Mouse (Mus musculus) hindbrain, embryonic 14.5 days (tissue): ENCODE measurements around the gene Kcnj4. TPM values are rescaled to one million over a fixed set of nuclear protein-coding genes. Genes with fewer than 3 reads are reported as not detected.
A peak's percentile ranks its signal among the peaks of the same experiment; 100 is the strongest.

ENCODE experiments used
- ATAC-seq: fragments of 200-750 bp; cut with Nextera tagmentation; 2 replicates; pipeline ENCODE4 v1.8.0; 2017; ENCODE audit warnings: moderate number of reproducible peaks, mild to moderate bottlenecking, moderate TSS enrichment, moderate library complexity; ENCODE audit not compliant: low FRiP score
- DNase-seq: peaks from one replicate; pipeline ENCODE4 v3.0.0-alpha.2; 2015; ENCODE audit warnings: low spot score
- H3K27ac ChIP-seq: fragments of 300-500 bp; sonication (generic); 2 replicates; pipeline ENCODE4 v1.5.1; 2014; ENCODE audit warnings: mild to moderate bottlenecking, moderate library complexity
- H3K27me3 ChIP-seq: fragments of 300-500 bp; sonication (generic); 2 replicates; pipeline ENCODE4 v1.6.1; 2014; ENCODE audit warnings: mild to moderate bottlenecking, low read length, mixed read lengths; ENCODE audit not compliant: control insufficient read depth, insufficient read depth
- H3K36me3 ChIP-seq: fragments of 300-500 bp; sonication (generic); replicated peaks from 2 replicates; pipeline ENCODE4 v1.6.1; 2014; ENCODE audit not compliant: control insufficient read depth, insufficient read depth
- H3K4me1 ChIP-seq: fragments of 300-500 bp; sonication (generic); replicated peaks from 2 replicates; pipeline ENCODE4 v1.6.1; 2014; ENCODE audit warnings: antibody characterized with exemption, low read length, mixed read lengths; ENCODE audit not compliant: control insufficient read depth, insufficient read depth
- H3K4me2 ChIP-seq: fragments of 300-500 bp; sonication (generic); replicated peaks from 2 replicates; pipeline ENCODE4 v1.6.1; 2014; ENCODE audit warnings: mild to moderate bottlenecking, moderate library complexity
- H3K4me3 ChIP-seq: fragments of 300-500 bp; sonication (generic); replicated peaks from 2 replicates; pipeline ENCODE4 v1.5.1; 2014; ENCODE audit warnings: mild to moderate bottlenecking, low read length
- H3K9ac ChIP-seq: fragments of 300-500 bp; sonication (generic); 2 replicates; pipeline ENCODE4 v1.6.1; 2014
- H3K9me3 ChIP-seq: fragments of 300-500 bp; sonication (generic); 2 replicates; pipeline ENCODE4 v1.6.1; 2016; ENCODE audit warnings: low read length; ENCODE audit not compliant: control insufficient read depth
- WGBS: fragments of 180-500 bp; shearing (Covaris S2); extraction: QIAGEN DNeasy Blood & Tissue Kit; methylation state at CpG from one replicate; pipeline ENCODE4 v1.1.7; 2014; 5-methylcytosine and 5-hydroxymethylcytosine counted together
- polyA plus RNA-seq: library from polyadenylated mRNA; unstranded; fragments of >200 nt; fragmentation: Nextera tagmentation; extraction: Ambion mirVana; gene quantifications from 2 replicates; pipeline ENCODE4 v1.2.1, GENCODE M21; 2014

The Kcnj4 gene
- polyA plus RNA-seq, 1 experiment from 2014 or later, result not detected

DNA sequence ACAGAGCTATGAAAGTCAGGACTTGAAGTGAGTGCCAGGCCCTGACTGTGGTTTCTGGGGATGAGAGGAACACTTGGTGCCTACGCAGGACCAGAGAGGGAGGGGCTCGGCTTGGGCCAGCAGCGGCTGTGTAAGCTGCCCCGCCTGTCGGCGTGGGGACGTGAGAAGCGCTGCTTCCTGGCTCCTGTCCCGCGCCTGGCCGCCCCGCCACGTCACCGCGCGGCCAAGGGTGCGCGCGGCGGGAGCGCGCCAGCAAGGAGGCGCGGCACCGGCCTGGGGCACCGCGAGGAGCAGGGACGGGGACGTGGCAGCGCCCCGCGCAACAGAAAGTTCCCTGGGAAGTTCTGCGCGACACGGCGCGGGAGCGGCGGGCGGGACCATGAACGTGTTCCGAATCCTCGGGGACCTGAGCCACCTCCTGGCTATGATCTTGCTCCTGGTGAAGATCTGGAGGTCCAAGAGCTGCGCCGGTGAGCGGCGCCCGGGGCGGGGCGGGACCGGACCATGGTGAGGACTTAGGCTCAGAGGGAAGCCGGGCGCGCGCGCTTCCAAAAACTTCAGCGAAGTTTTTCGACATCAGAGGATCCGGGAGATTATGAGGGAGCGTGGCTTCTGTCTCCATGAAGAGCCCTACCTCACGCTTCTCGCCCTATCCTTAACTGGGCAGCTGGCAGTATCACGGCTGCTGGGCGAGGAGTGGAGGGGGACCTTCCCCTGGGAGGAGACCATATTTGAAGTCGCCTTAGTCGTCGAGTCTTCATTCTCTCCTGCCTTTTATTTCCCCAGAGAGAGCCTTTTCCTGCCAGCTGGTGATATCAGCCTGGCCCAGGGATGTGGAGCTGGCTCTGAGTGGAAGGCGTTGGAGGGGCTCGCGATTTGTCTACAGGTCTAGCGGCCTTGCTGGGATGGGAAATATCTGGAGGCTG, 11.4 kb upstream of the Kcnj4 start, which contains the start of gene Kdelr3:
Gene Kdelr3, plus strand, starts transcription at position 241 of the 926 bp plus-strand sequence.
- ATAC-seq (0 out of 2 replicates have a peak, but pooled peaks have one; percentile 36), DNase-seq (peak; percentile 45)
- Histone ChIP-seq H3K27me3 (peaks cover 69% of the 10 kb centered on the region), H3K4me2 (peak within 1 kb of the TSS; percentile 79), H3K36me3 (no peaks in the 10 kb centered on the region), H3K27ac (no peak within 1 kb of the TSS), H3K9ac (peak within 1 kb of the TSS; percentile 45), H3K4me3 (peak within 1 kb of the TSS; percentile 38), H3K4me1 (peaks cover 24% of the 10 kb centered on the region), H3K9me3 (no peaks in the 10 kb centered on the region)
- WGBS, result 1% methylated on average over 60 of the region's 71 CpGs

GRCm38 (mm10) chr15:79513940-79514339, 8.9 kb upstream of the Kcnj4 start:
- Histone ChIP-seq H3K36me3 (no peaks in the 10 kb centered on the region), H3K27ac (no peak overlapping the region), H3K4me1 (peaks cover 27% of the 10 kb centered on the region), H3K27me3 (peaks cover 90% of the 10 kb centered on the region), H3K9ac (no peak overlapping the region), H3K9me3 (no peaks in the 10 kb centered on the region), H3K4me2 (no peak overlapping the region), H3K4me3 (no peak overlapping the region)
- 8% methylated on average over 9 of the region's 9 CpGs for WGBS
- ATAC-seq (no peak), DNase-seq (no peak)

DNA sequence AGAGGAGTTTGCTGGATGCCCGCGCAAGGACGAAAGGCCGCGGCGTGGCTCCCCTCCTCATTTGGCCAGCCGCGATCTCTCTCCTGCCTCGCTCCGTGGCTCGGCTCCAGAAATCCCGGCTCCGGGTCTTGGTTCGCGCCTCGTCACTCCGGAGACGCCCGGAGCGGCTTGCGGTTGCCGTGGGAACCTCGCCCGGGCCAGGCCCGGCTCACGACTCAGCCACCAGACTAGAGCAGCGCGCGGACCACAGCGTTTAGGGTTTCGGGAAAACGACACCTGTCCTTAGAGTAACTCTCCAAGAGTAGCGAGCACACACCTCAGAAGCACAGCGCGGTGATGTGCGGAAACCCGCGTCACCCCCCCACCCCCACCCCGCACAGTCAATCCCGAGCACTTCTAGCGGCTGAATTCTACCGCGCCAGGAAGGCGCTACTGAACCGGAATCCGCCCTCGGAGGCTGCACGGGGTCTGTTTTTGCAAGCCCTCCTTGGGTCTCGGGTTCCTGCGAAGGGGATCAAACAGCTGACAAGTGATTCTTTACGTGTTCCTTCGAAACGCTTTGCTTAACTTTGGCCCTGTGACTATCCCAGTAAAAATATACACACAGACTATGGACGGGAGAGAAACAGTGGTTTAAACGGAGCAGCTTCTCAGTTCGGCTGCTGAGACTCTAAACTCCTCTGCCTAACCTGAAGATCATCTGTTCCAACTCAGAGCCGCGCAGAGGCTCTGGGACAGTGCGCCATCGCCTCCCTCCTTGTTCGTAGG, 6.7 kb upstream of the Kcnj4 start:
- Histone ChIP-seq H3K9me3 (no peaks in the 10 kb centered on the region), H3K27ac (no peak overlapping the region), H3K27me3 (peaks cover 88% of the 10 kb centered on the region), H3K4me2 (peak overlapping the region; percentile 77), H3K36me3 (no peaks in the 10 kb centered on the region), H3K9ac (peak overlapping the region; percentile 40), H3K4me1 (peaks cover 17% of the 10 kb centered on the region), H3K4me3 (peak overlapping the region; percentile 41)
- ATAC-seq (peak; percentile 86), DNase-seq (peak; percentile 92)
- 2% methylated on average over 61 of the region's 61 CpGs for WGBS

- WGBS, result 78% methylated on average over 7 of the region's 7 CpGs
- H3K9ac ChIP-seq, result no peak overlapping the region
- H3K9me3 ChIP-seq, result no peaks in the 10 kb centered on the region
- H3K27ac ChIP-seq, result no peak overlapping the region
- DNase-seq (no peak), ATAC-seq (no peak)
- H3K27me3 ChIP-seq, result peaks cover 88% of the 10 kb centered on the region
- peaks cover 14% of the 10 kb centered on the region; the same call in 1 of the 2 replicates for H3K4me1 ChIP-seq
- H3K4me2 ChIP-seq, result no peak overlapping the region
- H3K4me3 ChIP-seq, result no peak overlapping the region
- no peaks in the 10 kb centered on the region for H3K36me3 ChIP-seq
These were observed 5.4 kb upstream of the Kcnj4 start for GRCm38 (mm10) chr15:79510425-79510824.

DNA sequence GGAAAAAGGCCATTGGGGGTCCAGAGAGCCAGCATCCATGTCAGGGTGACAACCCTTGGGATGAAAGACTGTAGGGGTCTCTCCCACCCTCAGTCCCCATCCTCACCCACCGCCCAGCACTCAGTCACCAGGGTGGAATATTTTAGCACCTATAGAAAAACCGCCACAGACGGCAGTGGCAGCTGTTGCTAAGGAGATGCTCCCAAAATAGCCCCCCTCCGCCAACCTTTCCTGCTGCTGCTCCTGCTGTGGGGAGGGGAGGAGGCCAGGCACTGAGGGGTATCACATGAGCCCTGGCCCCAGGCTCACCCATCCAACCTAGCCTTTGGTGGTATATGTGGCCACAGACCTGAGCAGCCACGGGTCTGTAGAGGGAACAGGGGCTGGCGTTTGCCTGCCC, 5.0 kb upstream of the Kcnj4 start:
- no peak overlapping the region for H3K4me2 ChIP-seq
- H3K4me3 ChIP-seq, result no peak overlapping the region
- no peak overlapping the region for H3K9ac ChIP-seq
- DNase-seq, result no peak
- H3K27me3 ChIP-seq, result peaks cover 88% of the 10 kb centered on the region
- no peaks in the 10 kb centered on the region for H3K36me3 ChIP-seq
- WGBS, result 43% methylated on average over 6 of the region's 6 CpGs
- H3K4me1 ChIP-seq, result peaks cover 18% of the 10 kb centered on the region; the same call in 1 of the 2 replicates
- H3K9me3 ChIP-seq, result no peaks in the 10 kb centered on the region
- no peak for ATAC-seq
- no peak overlapping the region for H3K27ac ChIP-seq

DNA sequence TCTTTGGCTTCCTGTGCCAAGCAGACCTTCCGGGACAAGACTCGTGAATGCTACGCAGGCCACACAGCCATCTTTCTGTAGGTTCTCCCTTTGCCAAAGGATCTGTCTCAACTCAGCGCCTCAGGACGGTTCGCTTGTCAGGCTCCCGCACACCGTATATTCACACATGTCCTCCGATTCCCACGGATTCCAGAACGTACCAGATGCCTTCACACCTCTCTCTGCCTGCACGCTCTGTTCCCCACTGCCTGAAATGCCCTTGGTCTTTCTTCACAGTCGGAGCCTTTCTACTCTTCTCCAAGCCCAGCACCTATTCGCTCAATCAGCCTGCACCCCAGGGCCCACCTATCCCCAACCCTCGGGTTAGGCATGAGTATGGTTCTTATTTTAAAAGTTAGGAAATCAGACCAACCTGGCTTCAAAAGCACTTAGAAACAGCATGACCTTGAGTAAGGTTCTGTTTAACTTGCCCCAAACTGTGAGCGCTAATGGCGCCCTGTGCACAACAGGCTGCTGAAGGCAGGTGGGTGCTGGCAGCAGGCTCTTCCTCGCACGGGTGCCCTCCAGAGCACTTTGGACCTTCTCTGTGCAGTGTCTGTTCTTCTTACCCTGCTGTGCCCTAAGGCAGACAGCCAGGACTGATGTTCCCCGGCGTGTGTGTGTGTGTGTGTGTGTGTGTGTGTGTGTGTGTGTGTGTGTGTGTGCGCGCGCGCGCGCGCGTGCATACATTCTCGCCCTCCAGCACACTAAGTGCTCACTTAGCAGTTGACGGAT, 2.2 kb upstream of the Kcnj4 start:
- Histone ChIP-seq H3K9me3 (no peaks in the 10 kb centered on the region), H3K9ac (no peak overlapping the region), H3K4me3 (no peak overlapping the region), H3K4me1 (peaks cover 19% of the 10 kb centered on the region; the same call in 1 of the 2 replicates), H3K27ac (no peak overlapping the region), H3K27me3 (peaks cover 88% of the 10 kb centered on the region), H3K36me3 (no peaks in the 10 kb centered on the region), H3K4me2 (no peak overlapping the region)
- ATAC-seq (no peak), DNase-seq (no peak)
- 53% methylated on average over 31 of the region's 31 CpGs for WGBS

DNA sequence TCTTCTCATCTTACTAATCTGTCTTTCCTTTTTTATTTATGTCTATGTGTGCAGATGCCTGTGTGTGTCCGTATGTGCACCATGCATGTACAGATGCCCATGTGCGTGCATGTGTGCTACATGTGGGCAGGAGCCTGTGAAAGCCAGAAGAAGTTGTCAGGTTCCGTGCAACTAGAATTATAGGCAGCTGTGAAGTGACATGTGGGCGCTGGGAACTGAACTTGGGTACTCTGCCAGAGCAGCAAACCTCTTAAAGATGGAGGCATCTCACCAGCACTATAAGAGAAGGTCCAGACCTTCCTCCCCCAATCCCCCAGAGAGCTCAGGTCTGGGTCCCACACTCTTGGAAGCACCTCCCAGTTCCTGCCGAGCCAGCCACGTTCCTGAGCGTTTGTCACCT, 1.4 kb upstream of the Kcnj4 start:
- WGBS, result 38% methylated on average over 7 of the region's 7 CpGs
- no peaks in the 10 kb centered on the region for H3K9me3 ChIP-seq
- H3K27ac ChIP-seq, result no peak overlapping the region
- ATAC-seq (no peak), DNase-seq (no peak)
- H3K4me1 ChIP-seq, result peaks cover 13% of the 10 kb centered on the region; the same call in 1 of the 2 replicates
- peaks cover 90% of the 10 kb centered on the region for H3K27me3 ChIP-seq
- peak overlapping the region; percentile 99; the same call in 1 of the 2 replicates for H3K4me2 ChIP-seq
- no peaks in the 10 kb centered on the region for H3K36me3 ChIP-seq
- no peak overlapping the region for H3K4me3 ChIP-seq
- H3K9ac ChIP-seq, result no peak overlapping the region

GRCm38 (mm10) chr15:79505616-79506283, 709 bp upstream of the Kcnj4 start:
- H3K4me1 ChIP-seq, result peaks cover 10% of the 10 kb centered on the region; the same call in 1 of the 2 replicates
- H3K4me3 ChIP-seq, result peak overlapping the region; percentile 50
- peak overlapping the region; percentile 47 for H3K9ac ChIP-seq
- H3K36me3 ChIP-seq, result no peaks in the 10 kb centered on the region
- ATAC-seq (peak; percentile 70), DNase-seq (peak; percentile 78)
- no peak overlapping the region for H3K27ac ChIP-seq
- H3K4me2 ChIP-seq, result peak overlapping the region; percentile 99
- 0% methylated on average over 40 of the region's 71 CpGs for whole genome bisulfite sequencing
- H3K27me3 ChIP-seq, result peaks cover 89% of the 10 kb centered on the region
- H3K9me3 ChIP-seq, result no peaks in the 10 kb centered on the region
